Mouse (Mus musculus): ENCODE measurements at regions not wholly inside any gene's neighbourhood (a gene's known extent, or its start where the extent isn't known, plus 50 kb on each side); places are given as distances from the start of the nearest gene placed in this dataset.

GRCm38 (mm10) chr6:117276850-117277249 is 108.5 kb downstream of the Cxcl12 start:
- DNase-seq (ENCODE audit: low spot score in 2 of 2) = no peak

GRCm38 (mm10) chr6:117279297-117279696 is 111.0 kb downstream of the Cxcl12 start:
- no peak for DNase-seq (ENCODE audit: low spot score in 2 of 2)

- DNase-seq (ENCODE audit: low spot score in 2 of 2) = no peak
Observed at GRCm38 (mm10) chr6:117279786-117280411, 111.6 kb downstream of the Cxcl12 start.

GRCm38 (mm10) chr6:117280911-117281310 is 112.6 kb downstream of the Cxcl12 start:
- no peak for DNase-seq (ENCODE audit: low spot score in 2 of 2)

- DNase-seq (ENCODE audit: low spot score in 2 of 2) = no peak
Observed at GRCm38 (mm10) chr6:117283616-117284015, 115.3 kb downstream of the Cxcl12 start.

- DNase-seq (ENCODE audit: low spot score in 2 of 2) = no peak
Observed at GRCm38 (mm10) chr6:117284376-117285106, 116.2 kb downstream of the Cxcl12 start.

GRCm38 (mm10) chr6:117287396-117287795 is 119.1 kb downstream of the Cxcl12 start:
- DNase-seq (ENCODE audit: low spot score in 2 of 2) = no peak

GRCm38 (mm10) chr6:117293780-117294465 is 125.6 kb downstream of the Cxcl12 start:
- DNase-seq (ENCODE audit: low spot score in 2 of 2) = no peak

GRCm38 (mm10) chr6:117297918-117298317 is 129.6 kb downstream of the Cxcl12 start:
- DNase-seq (ENCODE audit: low spot score in 2 of 2) = no peak

- DNase-seq (ENCODE audit: low spot score in 2 of 2) = no peak
Observed at GRCm38 (mm10) chr6:117299503-117300288, 131.4 kb downstream of the Cxcl12 start.

GRCm38 (mm10) chr6:117303361-117303760 is 135.0 kb downstream of the Cxcl12 start:
- no peak for DNase-seq (ENCODE audit: low spot score in 2 of 2)

- DNase-seq (ENCODE audit: low spot score in 2 of 2) = no peak
Observed at GRCm38 (mm10) chr6:117305736-117306250, 137.5 kb downstream of the Cxcl12 start.

GRCm38 (mm10) chr6:117308636-117309035 is 140.3 kb downstream of the Cxcl12 start:
- DNase-seq (ENCODE audit: low spot score in 2 of 2) = no peak

- no peak for DNase-seq (ENCODE audit: low spot score in 2 of 2)
Observed at GRCm38 (mm10) chr6:117312891-117313781, 144.8 kb downstream of the Cxcl12 start.

- no peak for DNase-seq (ENCODE audit: low spot score in 2 of 2)
Observed at GRCm38 (mm10) chr6:117313944-117314566, 145.7 kb downstream of the Cxcl12 start.

- DNase-seq (ENCODE audit: low spot score in 2 of 2) = no peak
Observed at GRCm38 (mm10) chr6:117323301-117323700, 155.0 kb downstream of the Cxcl12 start.

- DNase-seq (ENCODE audit: low spot score in 2 of 2) = no peak
Observed at GRCm38 (mm10) chr6:117323850-117324249, 155.5 kb downstream of the Cxcl12 start.

GRCm38 (mm10) chr6:117326835-117327775 is 158.8 kb downstream of the Cxcl12 start:
- no peak for DNase-seq (ENCODE audit: low spot score in 2 of 2)

All from adrenal gland, postnatal 4 days (tissue).